Mouse (Mus musculus) stomach, postnatal 0 days (tissue): ENCODE measurements around the gene Parp9. TPM values are rescaled to one million over a fixed set of nuclear protein-coding genes. Genes with fewer than 3 reads are reported as not detected.
A peak's percentile ranks its signal among the peaks of the same experiment; 100 is the strongest.
"Not testable (repeated sequence)": the region's sequence is repeated elsewhere in the genome, so short reads cannot be mapped to it uniquely, and the experiment has no call there.

Experiments used
- ATAC-seq: fragments of 200-750 bp; cut with Nextera tagmentation; 2 replicates; pipeline ENCODE4 v1.8.0; 2017; ENCODE audit not compliant: low FRiP score, low TSS enrichment
- DNase-seq: peaks from one replicate; pipeline ENCODE4 v3.0.0-alpha.2; 2016; ENCODE audit warnings: low spot score
- H3K27ac ChIP-seq: fragments of 300-500 bp; sonication (generic); replicated peaks from 2 replicates; pipeline ENCODE4 v1.5.1; 2014; ENCODE audit warnings: mild to moderate bottlenecking, control low read depth
- H3K27me3 ChIP-seq: fragments of 300-500 bp; sonication (generic); 2 replicates; pipeline ENCODE4 v1.6.1; 2014; ENCODE audit warnings: low read length; ENCODE audit not compliant: control insufficient read depth, insufficient read depth
- H3K36me3 ChIP-seq: fragments of 300-500 bp; sonication (generic); 2 replicates; pipeline ENCODE4 v1.6.1; 2014; ENCODE audit warnings: low read length, mixed read lengths; ENCODE audit not compliant: control insufficient read depth, insufficient read depth
- H3K4me1 ChIP-seq: fragments of 300-500 bp; sonication (generic); replicated peaks from 2 replicates; pipeline ENCODE4 v1.6.1; 2014; ENCODE audit warnings: antibody characterized with exemption; ENCODE audit not compliant: control insufficient read depth, insufficient read depth
- H3K4me2 ChIP-seq: fragments of 300-500 bp; sonication (generic); replicated peaks from 2 replicates; pipeline ENCODE4 v1.6.1; 2014; ENCODE audit warnings: low read depth, mild to moderate bottlenecking, control low read depth, moderate library complexity
- H3K4me3 ChIP-seq: fragments of 300-500 bp; sonication (generic); 2 replicates; pipeline ENCODE4 v1.5.1; 2014; ENCODE audit warnings: low read depth, low read length, control low read depth
- H3K9ac ChIP-seq: fragments of 300-500 bp; sonication (generic); 2 replicates; pipeline ENCODE4 v1.6.1; 2014; ENCODE audit warnings: mild to moderate bottlenecking, low read length, control low read depth, mixed read lengths
- H3K9me3 ChIP-seq: fragments of 300-500 bp; sonication (generic); 2 replicates; pipeline ENCODE4 v1.6.1; 2016; ENCODE audit warnings: low read length; ENCODE audit not compliant: control insufficient read depth
- CTCF ChIP-seq: IDR thresholded peaks from 2 replicates; pipeline ENCODE4 v1.5.1; 2016; ENCODE audit warnings: antibody characterized with exemption, low read depth, mild to moderate bottlenecking, moderate library complexity
- EP300 ChIP-seq: optimal IDR thresholded peaks from 2 replicates; pipeline ENCODE3; 2016; ENCODE audit warnings: antibody characterized with exemption
- WGBS: fragments of 180-500 bp; shearing (Covaris S2); extraction: QIAGEN DNeasy Blood & Tissue Kit; methylation state at CpG from one replicate; pipeline ENCODE4 v1.1.7; 2014; 5-methylcytosine and 5-hydroxymethylcytosine counted together
- polyA plus RNA-seq: library from polyadenylated mRNA; unstranded; fragments of >200 nt; fragmentation: Nextera tagmentation; extraction: Ambion mirVana; gene quantifications from 2 replicates; pipeline ENCODE4 v1.2.1, GENCODE M21; 2015

Parp9 gene
- polyA plus RNA-seq, 1 experiment from 2014 or later, result 9.8 TPM

DNA sequence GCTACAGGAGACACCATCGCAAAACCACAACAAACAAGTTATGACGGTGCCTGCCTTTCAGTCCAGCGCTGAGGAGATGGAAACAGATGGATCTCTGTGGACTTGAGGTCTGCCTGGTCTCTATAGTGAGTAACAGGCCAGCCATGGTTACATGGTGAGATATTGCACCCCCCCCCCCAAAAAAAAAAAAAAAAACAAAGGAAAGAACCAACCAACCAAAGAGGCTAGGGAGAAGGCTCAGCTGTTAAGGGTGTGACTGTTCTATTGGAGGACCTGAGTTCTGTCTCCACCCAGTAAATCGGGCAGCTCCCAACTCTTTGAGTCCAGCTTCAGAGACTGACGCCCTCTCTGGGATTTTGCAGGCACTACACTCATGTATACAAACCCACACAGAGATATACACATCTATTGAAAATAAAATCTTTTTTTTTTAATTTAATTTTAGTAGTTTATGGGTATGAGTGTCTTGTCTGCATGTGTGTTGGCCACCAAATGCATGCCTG, 14.4 kb downstream of the Parp9 start:
- no peaks in the 10 kb centered on the region; the same call in none of the 2 replicates for H3K36me3 ChIP-seq

DNA sequence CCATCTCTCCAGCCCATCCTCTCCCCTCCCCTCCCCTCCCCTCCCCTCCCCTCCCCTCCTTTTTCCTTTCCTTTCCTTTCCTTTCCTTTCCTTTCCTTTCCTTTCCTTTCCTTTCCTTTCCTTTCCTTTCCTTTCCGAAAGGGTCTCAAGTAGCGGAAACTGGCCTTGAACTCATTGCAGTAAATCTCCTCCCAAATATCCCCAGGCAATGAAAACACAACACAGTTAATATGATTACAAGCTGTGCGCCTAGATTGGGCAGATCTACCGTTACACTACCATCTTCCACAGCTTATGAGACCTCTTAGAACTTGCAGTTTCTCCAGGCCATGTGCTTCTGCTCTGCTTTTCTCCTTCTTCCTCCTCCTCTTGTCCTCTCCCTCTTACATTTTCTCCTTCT, 27.7 kb downstream of the Parp9 start:
- not testable (repeated sequence) for H3K9ac ChIP-seq

More for the DNA sequence above, 14.4 kb downstream of the Parp9 start:
- Histone ChIP-seq H3K9ac (no peak overlapping the region), H3K4me2 (no peak overlapping the region), H3K27me3 (no peaks in the 10 kb centered on the region), H3K4me3 (no peak overlapping the region), H3K9me3 (no peaks in the 10 kb centered on the region), H3K4me1 (no peaks in the 10 kb centered on the region), H3K27ac (no peak overlapping the region)
- TF ChIP-seq EP300, result no peak
- TF ChIP-seq CTCF, result no peak
- no peak for DNase-seq
- ATAC-seq, result no peak
- 86% methylated on average over 5 of the region's 5 CpGs for WGBS

GRCm38 (mm10) chr16:35966411-35967115, 28.3 kb downstream of the Parp9 start:
- 59% methylated on average over 5 of the region's 5 CpGs for WGBS

More for the DNA sequence above, 27.7 kb downstream of the Parp9 start:
- not testable (repeated sequence) for DNase-seq, ATAC-seq, H3K36me3 ChIP-seq, H3K4me2 ChIP-seq, H3K27me3 ChIP-seq, H3K4me1 ChIP-seq, H3K4me3 ChIP-seq, H3K9me3 ChIP-seq, H3K27ac ChIP-seq
- 78% methylated on average over 4 of the region's 4 CpGs for WGBS

DNA sequence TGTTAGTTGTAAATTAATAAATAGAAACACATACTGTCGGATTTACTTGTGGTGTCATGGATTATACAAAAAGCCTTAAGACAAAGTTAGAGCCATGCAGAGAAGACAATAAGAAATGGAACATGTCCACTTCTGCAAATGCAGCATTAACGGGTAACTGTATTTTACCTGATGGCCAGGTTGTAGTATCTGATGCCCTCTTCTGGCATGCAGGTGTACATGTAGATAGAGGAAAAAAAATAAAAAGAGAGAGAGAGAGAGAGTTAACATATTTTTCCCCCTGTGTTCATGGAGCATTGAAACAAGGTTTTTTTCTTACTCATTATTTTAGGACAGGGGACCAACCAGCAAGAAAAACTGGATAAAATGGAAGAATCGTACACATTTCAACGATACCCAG, 29.0 kb downstream of the Parp9 start:
- Histone ChIP-seq H3K9ac (no peak overlapping the region), H3K4me3 (no peak overlapping the region), H3K4me1 (no peaks in the 10 kb centered on the region), H3K27me3 (no peaks in the 10 kb centered on the region), H3K27ac (no peak overlapping the region), H3K9me3 (no peaks in the 10 kb centered on the region), H3K36me3 (no peaks in the 10 kb centered on the region; the same call in 1 of the 2 replicates), H3K4me2 (no peak overlapping the region)
- TF ChIP-seq EP300 (no peak), CTCF (peak; percentile 58)
- 81% methylated on average over 4 of the region's 4 CpGs for WGBS
- ATAC-seq, result no peak
- no peak for DNase-seq

More at GRCm38 (mm10) chr16:35966411-35967115, 28.3 kb downstream of the Parp9 start:
- H3K27ac ChIP-seq, result no peak overlapping the region
- ATAC-seq (no peak), DNase-seq (no peak)
- H3K4me1 ChIP-seq, result no peaks in the 10 kb centered on the region
- no peaks in the 10 kb centered on the region; the same call in 1 of the 2 replicates for H3K36me3 ChIP-seq
- H3K4me2 ChIP-seq, result no peak overlapping the region
- no peak overlapping the region for H3K4me3 ChIP-seq
- no peaks in the 10 kb centered on the region for H3K9me3 ChIP-seq
- H3K27me3 ChIP-seq, result no peaks in the 10 kb centered on the region
- TF ChIP-seq EP300, result no peak
- no peak for TF ChIP-seq CTCF
- H3K9ac ChIP-seq, result no peak overlapping the region

DNA sequence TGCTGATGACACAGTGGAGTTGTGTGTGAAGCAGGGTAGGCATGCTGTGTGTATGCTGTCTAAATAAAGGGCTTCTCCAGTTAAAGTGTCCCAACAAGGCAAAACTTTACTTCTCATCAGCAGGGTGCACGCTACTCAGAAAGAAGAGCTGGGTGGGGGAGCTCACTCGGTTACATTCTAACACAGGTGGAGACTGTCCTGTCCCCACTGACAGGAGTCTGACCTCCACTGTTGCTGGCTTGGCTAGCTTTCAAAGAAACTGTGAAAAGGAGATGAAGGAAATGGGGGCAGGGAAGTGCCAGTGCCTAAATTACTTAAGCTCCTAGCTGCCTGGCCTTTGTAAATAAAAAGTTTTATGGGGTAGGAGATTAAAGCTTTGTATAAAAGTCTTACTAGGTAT, 29.9 kb downstream of the Parp9 start:
- Histone ChIP-seq H3K27ac (no peak overlapping the region), H3K4me2 (no peak overlapping the region), H3K27me3 (no peaks in the 10 kb centered on the region), H3K4me1 (no peaks in the 10 kb centered on the region), H3K4me3 (no peak overlapping the region), H3K9ac (no peak overlapping the region), H3K36me3 (peaks cover 4% of the 10 kb centered on the region), H3K9me3 (no peaks in the 10 kb centered on the region)
- ATAC-seq (no peak), DNase-seq (no peak)
- TF ChIP-seq EP300, result no peak
- TF ChIP-seq CTCF, result no peak
- 21% methylated on average over 2 of the region's 2 CpGs for WGBS

- Histone ChIP-seq H3K27me3 (no peaks in the 10 kb centered on the region), H3K4me3 (no peak overlapping the region), H3K4me1 (no peaks in the 10 kb centered on the region), H3K36me3 (peaks cover 4% of the 10 kb centered on the region; the same call in 1 of the 2 replicates), H3K4me2 (no peak overlapping the region), H3K27ac (no peak overlapping the region), H3K9me3 (no peaks in the 10 kb centered on the region), H3K9ac (no peak overlapping the region)
- WGBS, result 25% methylated on average over 1 of the region's 1 CpGs
- TF ChIP-seq EP300, result no peak
- TF ChIP-seq CTCF, result no peak
- no peak for ATAC-seq
- DNase-seq, result no peak
These were observed 35.8 kb downstream of the Parp9 start for GRCm38 (mm10) chr16:35974021-35974420.

GRCm38 (mm10) chr16:35978450-35978849, 40.2 kb downstream of the Parp9 start, which contains the start of gene Kpna1:
Gene Kpna1, plus strand, starts transcription at chr16:35978750.
- not testable (repeated sequence) for H3K9me3 ChIP-seq, H3K4me2 ChIP-seq, H3K27me3 ChIP-seq, H3K36me3 ChIP-seq, H3K4me1 ChIP-seq, H3K27ac ChIP-seq, H3K9ac ChIP-seq, ATAC-seq, DNase-seq, H3K4me3 ChIP-seq
- 96% methylated on average over 1 of the region's 1 CpGs for WGBS
